29 mouse cellular contexts compared by ENCODE assay signal in genomic region chr6:17922967-17923366, GRCm38 (mm10).
DNase-seq lines count a peak whose midpoint lies in the region; ATAC-seq and TF ChIP-seq lines count a peak whose summit lies in the region.
"Had no signal": no experiment of that assay in that cellular context is flagged by ENCODE, and none has a peak within 500 bp of the region (broad histone marks: within the 10 kb centered on the region; RNA-seq: fewer than 3 reads in every experiment).

No protein-coding gene starts in this region.

- no peaks in the 10 kb centered on the region for H3K79me2 ChIP-seq in myocyte (ENCODE audit: control insufficient read depth, insufficient read depth)

- H3K9me3 ChIP-seq in lung, embryonic 15.5 days: no peaks in the 10 kb centered on the region
- H3K9me3 ChIP-seq: forebrain, embryonic 15.5 days; heart, embryonic 10.5 days; heart, embryonic 15.5 days; hindbrain, embryonic 13.5 days; limb, embryonic 13.5 days; neural tube, embryonic 12.5 days had no signal

- H3ac ChIP-seq in myocyte (ENCODE audit: control insufficient read depth, insufficient read length): no peak overlapping the region

- H3K9ac ChIP-seq in lung, embryonic 15.5 days: no peak overlapping the region
- H3K9ac ChIP-seq: forebrain, embryonic 15.5 days; heart, embryonic 15.5 days; hindbrain, embryonic 13.5 days; limb, embryonic 13.5 days; neural tube, embryonic 12.5 days had no signal

- peak overlapping the region; percentile 64 for H3K27ac ChIP-seq in lung, embryonic 15.5 days
- H3K27ac ChIP-seq: forebrain, embryonic 15.5 days; gastrocnemius, adult 2 months; heart, embryonic 10.5 days; hindbrain, embryonic 13.5 days; limb, embryonic 13.5 days; macrophage; neural tube, embryonic 12.5 days; stomach, postnatal 0 days had no signal

- H3K4me1 ChIP-seq in lung, embryonic 15.5 days: peaks cover 27% of the 10 kb centered on the region
- H3K4me1 ChIP-seq: forebrain, embryonic 15.5 days; neural tube, embryonic 12.5 days had no signal

- no peak overlapping the region for H3K4me3 ChIP-seq in lung, embryonic 15.5 days
- H3K4me3 ChIP-seq in myocyte: no peak overlapping the region
- H3K4me3 ChIP-seq: forebrain, embryonic 15.5 days; gastrocnemius, adult 2 months; heart, embryonic 10.5 days; heart, embryonic 15.5 days; hindbrain, embryonic 13.5 days; left cerebral cortex, adult 2 months; limb, embryonic 13.5 days; neural tube, embryonic 12.5 days had no signal

- 56% methylated on average over 3 of the region's 3 CpGs for WGBS in lung, embryonic 15.5 days

- ATAC-seq in lung, embryonic 15.5 days (ENCODE audit: borderline replicate concordance, extremely low read depth, low FRiP score, low TSS enrichment): no peak
- ATAC-seq in common myeloid progenitor, adult 5-6 weeks (replicated peaks; ENCODE audit: low read depth, poor library complexity, severe bottlenecking): 0 out of 2 replicates have a peak, but pooled peaks have one; percentile 46
- ATAC-seq: forebrain, embryonic 15.5 days; midbrain, embryonic 16.5 days had no signal

- TF ChIP-seq POLR2A in myocyte (IDR thresholded peaks at IDR 0.05; ENCODE audit: insufficient read length, low read depth): no peak

- no peaks in the 10 kb centered on the region for H3K27me3 ChIP-seq in lung, embryonic 15.5 days
- no peaks in the 10 kb centered on the region for H3K27me3 ChIP-seq in myocyte (ENCODE audit: control insufficient read depth, insufficient read depth, insufficient read length)
- H3K27me3 ChIP-seq: CH12.LX; forebrain, embryonic 15.5 days; heart, embryonic 15.5 days; hindbrain, embryonic 13.5 days; limb, embryonic 13.5 days; neural tube, embryonic 12.5 days had no signal

- DNase-seq in lung, postnatal 14 days: no peak
- DNase-seq in CD4-positive, CD25-positive, alpha-beta regulatory T cell, adult 2 months (ENCODE audit: low read depth, low spot score): peak; percentile 9
- no peak for DNase-seq in heart, adult 9 months (ENCODE audit: low spot score in 2 of 2)
- DNase-seq in gastrocnemius, postnatal 10 days: no peak
- DNase-seq: adrenal gland, postnatal 10 days; cerebellum, postnatal 25 days; gastrocnemius, adult 2 months; heart, postnatal 36 days; kidney, adult 11 months; kidney, postnatal 14 days; right cerebral cortex, postnatal 4 days; thymus, adult 18-20 months; thymus, postnatal 25 days had no signal

- H3K36me3 ChIP-seq in lung, embryonic 15.5 days: 0 out of 2 replicates have a peak, but pooled peaks cover 5% of the 10 kb centered on the region
- H3K36me3 ChIP-seq in myocyte (ENCODE audit: control insufficient read depth, insufficient read depth): no peaks in the 10 kb centered on the region
- H3K36me3 ChIP-seq: heart, embryonic 15.5 days had no signal

- no peak overlapping the region for H3K4me2 ChIP-seq in lung, embryonic 15.5 days
- peak overlapping the region; percentile 30 for H3K4me2 ChIP-seq in myocyte (ENCODE audit: low read depth)
- H3K4me2 ChIP-seq: forebrain, embryonic 15.5 days; heart, embryonic 15.5 days; hindbrain, embryonic 13.5 days; limb, embryonic 13.5 days; liver, embryonic 11.5 days; midbrain, embryonic 11.5 days; neural tube, embryonic 12.5 days had no signal

TF ChIP-seq in myocyte, 11 proteins besides CTCF, POLR2A, EP300 and RAD21:
- TF ChIP-seq E2F4 (IDR thresholded peaks at IDR 0.05; ENCODE audit: insufficient read depth) (no peak), TCF12 (IDR thresholded peaks at IDR 0.05; ENCODE audit: insufficient read depth, poor library complexity, severe bottlenecking) (no peak), TCF3 (IDR thresholded peaks at IDR 0.05; ENCODE audit: insufficient read length, low read depth) (no peak)
